Mouse (Mus musculus): Measurements from ENCODE around the gene Ptafr.

DNA sequence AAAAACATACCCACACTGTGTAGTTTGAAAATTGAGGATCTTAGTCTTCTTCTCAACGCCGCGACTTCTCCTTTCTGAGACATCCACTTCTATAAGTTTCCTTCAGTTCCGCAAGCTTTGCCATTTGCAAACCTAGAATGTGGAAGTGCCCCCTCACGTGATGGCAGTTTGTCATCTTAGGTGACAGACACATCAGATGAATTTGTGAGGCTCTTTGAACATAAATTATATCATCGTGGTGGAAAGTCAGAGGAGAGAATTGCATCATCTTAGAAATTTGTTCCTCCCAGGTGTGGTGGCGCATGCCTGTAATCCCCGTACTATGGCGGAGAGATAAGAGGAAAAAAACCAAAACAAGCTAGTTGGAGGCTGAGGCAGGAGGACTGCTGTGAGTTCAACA, 29.1 kb downstream of the Ptafr start:
- no peak for TF ChIP-seq CTCF (IDR thresholded peaks at IDR 0.05; ENCODE audit: low read depth, low read length)
- no peak for TF ChIP-seq TAL1 (conservative IDR thresholded peaks at IDR 0.05; ENCODE audit: low read depth, low read length)
- TF ChIP-seq GATA1 (IDR thresholded peaks at IDR 0.05; ENCODE audit: borderline replicate concordance, low read length): no peak
- TF ChIP-seq GATA2 (IDR thresholded peaks at IDR 0.05; ENCODE audit: borderline replicate concordance, low read depth, low read length): no peak
- no peak for TF ChIP-seq POLR2AphosphoS5 (IDR thresholded peaks at IDR 0.05; ENCODE audit: insufficient replicate concordance, low read depth, low read length)

Data from G1E (cell line).